Mouse (Mus musculus): ENCODE data around the gene Luc7l3.

- TF ChIP-seq CTCF (IDR thresholded peaks at IDR 0.05; ENCODE audit: low read depth) (no peak), EP300 (IDR thresholded peaks at IDR 0.05; ENCODE audit: low read depth) (peak; percentile 91)
Measured at GRCm38 (mm10) chr11:94334386-94334968, 12.7 kb upstream of the Luc7l3 start.

All from liver, embryonic 14.5 days (tissue).